Mouse (Mus musculus): ENCODE data around the gene Cped1.
"Not testable (repeated sequence)": the region's sequence is repeated elsewhere in the genome, so short reads cannot be mapped to it uniquely, and the experiment has no call there.

Gene Cped1

DNA sequence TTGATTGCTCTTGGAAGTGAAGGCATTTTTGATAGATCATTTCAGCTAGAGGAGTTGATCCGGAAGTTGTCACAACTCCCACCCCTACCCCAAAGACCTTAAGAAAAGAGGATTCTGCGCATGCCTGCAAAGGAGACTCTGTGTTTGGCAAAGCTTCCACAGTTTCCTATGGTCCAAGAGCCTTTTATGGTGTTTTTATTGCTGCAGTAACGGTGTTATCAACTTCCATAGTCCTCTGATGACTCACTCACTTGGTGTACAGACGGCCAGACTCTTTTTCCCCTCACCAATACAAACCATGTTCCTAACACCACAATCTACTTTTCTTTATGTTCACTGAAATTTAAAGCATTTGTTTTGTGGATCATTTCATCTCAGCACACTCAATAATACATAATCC lies 273.1 kb downstream of the Cped1 start:
- DNase-seq, result no peak

DNA sequence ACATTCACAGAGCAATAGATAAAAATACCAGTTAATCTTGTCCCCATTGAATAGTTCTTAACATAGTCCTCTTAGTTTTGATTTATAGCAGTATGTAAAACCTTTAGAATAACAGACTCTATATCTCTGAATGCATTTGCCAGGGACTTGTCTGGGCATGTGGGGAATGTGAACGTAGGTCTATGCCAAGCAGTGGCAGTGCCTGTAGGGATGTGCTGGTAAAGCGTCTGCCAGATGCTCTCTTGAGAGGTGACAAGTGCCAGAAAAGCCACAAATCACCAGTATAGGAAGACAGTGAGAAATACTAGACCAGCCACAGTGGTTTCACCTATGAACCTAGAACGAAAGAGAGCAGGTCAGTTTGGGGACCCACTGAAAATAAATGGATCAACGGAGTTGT lies 276.8 kb downstream of the Cped1 start:
- no peak for DNase-seq

DNA sequence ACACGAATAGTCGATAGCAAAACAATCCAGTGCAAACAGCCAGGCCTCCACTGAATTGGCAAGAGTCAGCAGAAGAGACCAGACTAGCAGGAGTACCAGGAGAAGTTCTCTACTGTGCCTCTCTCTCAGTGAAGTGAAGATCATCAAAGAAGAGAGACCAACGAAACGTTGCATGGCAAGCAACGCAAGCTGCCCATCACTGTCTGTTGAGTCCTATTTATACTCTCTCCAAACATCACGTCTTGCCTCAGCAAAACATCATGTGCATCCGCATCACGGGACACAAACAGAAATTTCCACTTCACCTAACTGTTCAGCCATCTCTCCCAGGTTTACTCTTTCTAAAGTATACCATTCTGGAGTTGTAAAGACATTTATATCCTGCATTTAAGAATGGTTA lies 278.4 kb downstream of the Cped1 start:
- not testable (repeated sequence) for DNase-seq

DNA sequence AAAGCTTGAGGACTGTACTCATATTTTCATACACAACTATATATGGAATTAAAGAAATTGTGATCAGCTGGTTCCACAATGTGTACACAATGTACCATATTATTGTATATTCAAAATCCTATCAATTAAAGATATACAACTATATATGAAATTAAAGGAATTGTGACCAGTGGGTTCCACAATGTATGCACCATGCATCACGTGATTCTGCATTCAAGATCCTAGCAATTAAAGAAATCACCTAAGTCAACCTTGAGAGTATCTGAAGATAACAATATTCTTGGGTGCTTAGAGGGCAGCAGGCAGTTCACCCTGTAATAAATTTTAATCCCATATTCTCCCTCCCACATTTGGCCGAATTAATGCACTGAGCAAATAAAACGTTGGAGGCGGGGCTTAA lies 280.3 kb downstream of the Cped1 start:
- DNase-seq, result no peak

DNA sequence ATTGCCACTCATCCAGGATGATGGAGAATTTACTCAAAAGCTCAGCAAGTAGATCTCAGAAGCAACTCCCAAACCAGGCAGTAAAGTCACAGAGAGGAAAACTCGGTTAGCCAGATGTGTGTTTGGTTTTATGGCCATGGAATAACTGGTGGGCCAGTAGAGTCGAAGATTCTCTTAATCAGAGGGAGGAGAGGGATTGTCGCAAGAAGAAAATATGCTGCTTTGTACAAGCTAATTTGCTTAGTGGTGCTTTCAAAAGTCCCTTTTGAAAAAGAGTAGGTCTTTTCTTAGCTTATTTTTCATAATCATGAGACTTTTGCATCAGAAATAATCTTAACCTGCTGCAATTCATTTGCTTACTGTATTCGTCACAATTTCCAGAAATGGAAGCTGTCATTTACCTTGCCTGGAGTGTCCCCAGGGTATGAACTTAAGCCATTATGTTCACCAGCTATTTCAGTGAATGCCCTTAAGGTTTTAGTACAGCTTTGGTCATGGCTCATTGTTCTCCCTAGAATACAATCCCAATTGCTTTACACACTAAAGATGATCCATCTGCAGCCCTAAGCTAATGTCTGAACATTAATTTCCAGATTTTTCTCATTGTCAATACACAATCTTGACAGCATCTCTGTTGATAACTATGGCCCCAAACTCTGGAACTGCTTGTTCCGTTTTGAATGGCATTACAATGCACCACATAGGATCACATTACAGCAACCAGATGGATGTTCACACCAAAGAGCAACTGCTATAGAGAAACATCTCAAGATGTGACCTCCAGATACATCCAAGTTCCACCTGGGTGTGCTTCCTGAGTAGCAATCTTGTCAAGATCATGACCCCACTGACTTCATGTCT lies 282.3 kb downstream of the Cped1 start:
- no peak for DNase-seq

DNA sequence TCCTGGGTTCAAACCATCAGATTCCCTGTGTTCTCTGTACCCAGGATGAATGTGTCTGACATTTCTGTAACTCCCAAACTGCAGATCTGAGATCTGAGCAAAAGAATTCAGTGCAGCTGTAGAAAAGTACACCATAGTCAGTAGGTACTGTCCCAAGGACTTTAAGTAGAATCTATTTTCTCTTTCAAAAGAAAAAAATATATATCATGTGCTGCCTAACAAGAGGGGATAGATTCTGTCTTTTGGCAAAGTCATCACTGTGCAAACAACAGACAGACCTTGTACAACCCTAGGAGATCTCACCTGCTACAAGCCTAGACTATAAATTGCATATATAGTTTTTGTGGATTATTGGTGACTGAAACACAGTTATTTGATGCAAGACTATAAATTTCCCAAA lies 283.0 kb downstream of the Cped1 start:
- no peak for DNase-seq

DNA sequence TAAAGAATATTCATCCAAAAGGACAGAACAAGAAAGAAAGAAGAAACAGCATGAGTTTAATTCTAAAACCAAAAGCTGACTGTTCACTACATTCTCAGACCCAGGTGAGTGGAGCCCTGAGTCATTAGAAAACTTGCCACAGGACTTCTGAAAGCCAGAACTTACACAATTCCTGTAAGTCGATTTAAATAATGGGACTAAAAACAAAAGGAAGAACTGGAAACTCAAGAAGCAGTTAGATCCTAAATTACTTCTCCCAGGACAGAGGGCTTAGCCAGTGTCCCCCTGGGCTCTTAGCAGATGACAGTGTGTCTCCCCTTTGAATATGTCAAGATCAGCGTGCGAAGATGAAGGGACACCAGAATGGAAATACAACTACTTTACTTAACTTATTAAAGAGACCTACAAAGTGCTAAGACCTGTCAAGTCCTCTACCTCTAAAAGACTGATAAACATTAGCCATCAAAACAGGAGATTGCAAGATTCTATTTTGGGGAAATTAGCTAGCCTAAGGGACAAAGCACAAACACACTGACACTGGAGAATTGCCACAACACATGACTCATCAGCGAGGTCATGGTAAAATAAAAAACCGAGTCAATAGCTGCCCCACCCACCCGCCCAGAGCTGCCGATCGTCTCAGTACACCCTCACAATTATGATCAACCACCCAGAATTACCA lies 284.3 kb downstream of the Cped1 start:
- DNase-seq, result no peak

DNA sequence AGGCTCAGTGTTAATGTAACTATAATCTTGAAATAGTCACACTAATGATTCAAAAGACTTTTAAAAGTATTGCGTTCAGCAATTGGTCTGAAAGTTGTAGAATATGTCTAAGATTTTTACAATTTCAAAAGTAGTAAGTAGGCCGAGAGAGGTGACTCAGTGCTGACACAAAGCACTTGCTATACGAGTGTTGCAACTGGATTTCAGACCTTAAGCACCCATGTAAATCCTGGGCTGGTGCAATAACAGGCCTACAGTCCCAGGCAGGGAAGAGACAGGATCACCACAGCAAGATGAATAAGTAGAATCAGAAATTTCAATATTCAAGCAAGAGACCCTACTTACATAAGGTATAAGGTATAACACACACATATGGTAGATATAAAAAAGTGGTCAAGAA lies 292.2 kb downstream of the Cped1 start:
- DNase-seq, result no peak

DNA sequence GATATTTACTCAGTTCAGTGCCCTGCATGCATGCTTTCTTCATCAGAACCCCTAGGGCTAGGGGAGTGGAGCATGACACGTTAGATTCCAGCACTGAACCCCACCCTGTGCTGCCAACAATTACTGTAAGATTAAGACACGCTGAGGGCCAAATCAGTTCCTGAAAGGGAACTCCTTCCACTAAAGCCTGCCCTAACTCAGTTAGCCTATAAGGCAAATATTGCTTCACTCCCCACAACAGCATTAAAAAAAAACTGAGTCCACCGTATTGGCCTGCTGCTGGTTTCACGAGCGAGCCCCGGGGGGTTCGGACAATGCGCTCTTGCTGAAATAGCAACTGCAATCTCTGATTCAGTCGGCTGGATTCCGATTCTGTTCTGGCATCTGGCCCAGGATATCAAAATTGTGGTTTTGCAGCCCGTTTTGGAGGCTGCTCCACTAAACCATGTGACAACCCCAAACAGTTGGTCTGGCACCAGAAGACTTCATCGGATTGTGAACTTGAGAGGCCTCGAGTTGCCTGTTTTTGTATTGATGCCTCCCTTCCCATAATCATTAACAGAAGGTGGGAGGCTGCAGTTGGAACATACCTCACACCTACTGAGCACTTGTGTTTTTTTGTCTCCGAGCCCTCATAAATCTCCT lies 294.6 kb downstream of the Cped1 start:
- DNase-seq, result peak; percentile 74

DNA sequence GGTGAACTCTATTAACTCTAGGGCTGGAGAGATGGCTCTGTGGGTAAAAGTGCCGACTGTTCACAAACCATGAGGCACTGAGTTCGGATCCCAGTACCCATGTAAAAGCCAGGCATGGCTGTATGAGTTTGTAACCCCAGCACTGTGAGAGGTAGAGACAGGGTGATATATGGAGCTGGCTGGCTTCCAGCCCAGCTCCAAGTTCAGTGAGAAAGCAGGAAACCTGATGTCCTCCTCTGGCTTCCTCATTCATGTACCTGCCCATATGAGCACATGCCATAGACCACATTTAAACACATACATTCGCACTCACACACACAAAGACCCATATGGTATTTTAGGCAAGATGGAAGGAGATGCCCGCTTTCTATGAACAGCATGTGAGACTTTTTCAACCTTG lies 296.7 kb downstream of the Cped1 start:
- DNase-seq, result no peak

DNA sequence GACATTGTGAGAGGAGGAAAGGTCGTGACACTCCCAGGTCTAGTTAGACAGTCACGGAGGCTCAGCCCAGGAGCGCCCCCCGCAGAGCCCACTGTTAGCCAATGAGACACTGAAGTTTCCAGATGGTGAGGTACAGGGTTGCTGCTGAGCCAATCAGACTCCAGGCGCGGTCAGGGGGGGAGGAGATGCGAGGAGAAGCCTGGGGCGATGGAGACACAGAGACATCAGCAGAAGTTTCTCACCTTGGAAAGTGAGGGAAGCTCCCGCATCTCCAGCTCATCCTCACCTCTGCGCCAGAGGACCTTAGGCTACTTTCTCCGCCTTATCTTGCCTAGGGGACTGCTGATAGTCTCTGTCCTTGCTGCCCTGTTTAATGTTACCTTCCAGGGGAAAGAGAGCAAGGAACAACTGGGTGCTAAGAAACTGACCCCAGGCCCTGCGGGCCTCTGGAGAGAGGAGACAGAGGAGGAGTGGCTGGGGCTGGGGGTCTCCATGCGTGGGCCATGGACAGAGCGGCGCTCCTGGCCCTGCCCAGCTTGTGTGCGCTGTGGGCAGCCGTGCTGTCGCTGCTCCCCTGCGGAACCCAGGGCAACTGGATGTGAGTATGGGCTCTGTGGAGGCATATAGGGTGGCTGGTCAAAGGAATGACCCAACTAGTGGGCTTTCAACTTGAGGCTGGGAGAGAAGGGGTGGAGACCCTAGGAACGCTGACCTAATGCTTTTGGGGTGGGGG lies 302.5 kb downstream of the Cped1 start, which contains the start of gene Wnt16:
TSS of gene Wnt16 (plus strand) at position 224 of the 733 bp plus-strand sequence.
- DNase-seq, result no peak

DNA sequence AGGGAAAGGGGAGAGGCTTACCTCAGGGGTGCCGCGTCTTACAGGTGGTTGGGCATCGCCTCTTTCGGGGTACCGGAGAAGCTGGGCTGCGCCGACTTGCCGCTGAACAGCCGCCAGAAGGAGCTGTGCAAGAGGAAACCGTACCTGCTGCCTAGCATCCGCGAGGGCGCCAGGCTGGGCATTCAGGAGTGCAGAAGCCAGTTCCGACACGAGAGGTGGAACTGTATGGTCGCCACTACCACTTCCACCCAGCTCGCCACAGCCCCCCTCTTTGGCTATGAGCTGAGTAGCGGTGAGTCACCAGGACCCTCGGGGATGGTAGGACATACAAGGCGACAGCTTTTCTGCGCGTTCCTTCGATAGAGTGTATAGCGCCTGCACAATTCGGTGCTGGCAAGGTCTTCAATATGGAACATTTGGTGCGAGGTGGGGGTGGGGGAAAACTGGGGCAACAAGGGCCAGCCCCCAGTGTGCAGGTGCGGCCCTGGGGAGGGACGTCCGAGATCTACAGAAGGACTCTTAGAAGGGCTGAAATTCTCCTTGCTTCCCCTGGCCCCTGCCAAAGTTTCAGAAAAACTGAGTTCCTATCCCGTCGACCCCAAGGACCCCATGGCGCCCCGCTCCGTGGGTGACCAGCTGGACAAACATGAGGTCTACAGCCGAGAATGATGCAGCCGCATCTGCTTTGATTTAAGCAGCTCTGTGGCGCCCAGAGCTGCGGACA lies 303.2 kb downstream of the Cped1 start:
- peak; percentile 11 for DNase-seq

DNA sequence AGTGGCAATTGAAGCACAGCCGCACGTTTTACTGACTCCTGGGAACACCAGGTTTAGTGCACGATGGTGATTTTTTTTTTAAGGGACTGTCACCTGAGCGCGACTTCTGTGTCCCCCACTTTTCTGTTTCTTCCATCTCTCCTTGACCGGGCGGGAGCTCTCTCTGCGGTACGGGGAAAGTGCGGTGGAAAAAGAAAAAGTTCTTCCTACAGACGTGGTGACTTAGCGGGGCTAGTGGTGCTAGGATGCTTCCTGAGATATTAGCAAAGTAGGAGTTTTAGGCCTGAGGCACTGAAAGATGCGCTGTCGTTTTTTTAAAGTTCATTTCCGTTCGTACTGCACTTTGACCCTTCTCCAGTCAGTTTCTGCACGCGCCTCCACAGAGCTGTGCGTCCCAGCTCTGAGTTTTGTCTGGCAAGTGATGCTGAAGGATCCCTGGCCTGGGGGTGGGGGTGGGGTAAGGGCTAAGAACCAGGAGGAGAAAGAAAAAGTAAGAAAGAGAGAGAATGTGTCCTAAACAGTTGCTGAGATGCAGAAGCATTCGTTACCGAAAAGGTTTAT lies 303.8 kb downstream of the Cped1 start:
- DNase-seq, result no peak

DNA sequence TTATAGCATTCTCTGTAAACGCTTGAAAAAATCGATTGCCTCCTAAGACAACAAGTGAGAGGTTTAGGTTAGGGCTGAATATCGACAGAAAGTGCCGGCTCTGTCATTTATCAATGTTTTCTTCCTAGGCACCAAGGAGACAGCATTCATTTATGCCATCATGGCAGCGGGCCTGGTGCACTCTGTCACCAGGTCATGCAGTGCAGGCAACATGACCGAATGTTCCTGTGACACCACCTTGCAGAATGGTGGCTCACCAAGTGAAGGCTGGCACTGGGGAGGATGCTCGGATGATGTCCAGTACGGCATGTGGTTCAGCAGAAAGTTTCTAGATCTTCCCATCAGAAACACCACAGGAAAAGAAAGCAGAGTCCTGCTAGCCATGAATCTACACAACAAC lies 305.1 kb downstream of the Cped1 start:
- no peak for DNase-seq

DNA sequence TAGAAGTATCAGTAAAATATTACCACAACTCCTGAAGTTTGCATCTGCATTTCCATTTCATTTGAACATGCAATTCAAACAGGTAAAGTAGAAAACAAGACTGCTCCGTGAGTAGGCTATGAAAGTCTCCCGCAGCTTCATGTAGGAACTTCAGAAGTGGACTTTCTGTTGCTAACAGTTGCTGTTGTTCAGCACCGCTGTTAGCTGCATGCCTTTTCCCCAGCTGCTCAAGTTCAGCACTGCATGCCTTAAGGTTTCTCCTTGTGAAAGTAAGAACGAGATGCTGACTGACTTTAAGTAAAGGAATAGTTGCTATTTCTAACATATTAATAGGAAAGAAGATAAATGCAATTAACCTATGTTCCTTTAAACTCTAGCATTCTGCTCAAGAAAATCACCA lies 306.3 kb downstream of the Cped1 start:
- no peak for DNase-seq

DNA sequence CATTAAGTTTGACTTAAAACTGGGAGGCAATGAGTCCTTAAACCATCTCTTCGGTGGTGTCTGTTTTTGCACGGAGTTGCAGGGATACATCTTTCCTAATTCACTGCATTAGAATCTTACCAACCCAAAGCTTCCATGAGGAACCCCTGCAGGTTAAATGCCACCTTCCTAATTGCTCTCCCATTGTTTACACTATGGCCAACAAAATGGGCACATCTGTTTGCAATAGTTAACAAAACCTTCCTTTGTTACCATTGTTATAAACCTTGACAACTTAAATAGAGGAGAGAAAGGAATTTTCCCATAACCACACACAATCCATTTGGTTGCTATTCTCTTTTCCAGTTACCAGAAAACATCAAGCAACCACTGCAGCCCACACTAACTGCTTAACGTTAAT lies 308.2 kb downstream of the Cped1 start:
- DNase-seq, result no peak

DNA sequence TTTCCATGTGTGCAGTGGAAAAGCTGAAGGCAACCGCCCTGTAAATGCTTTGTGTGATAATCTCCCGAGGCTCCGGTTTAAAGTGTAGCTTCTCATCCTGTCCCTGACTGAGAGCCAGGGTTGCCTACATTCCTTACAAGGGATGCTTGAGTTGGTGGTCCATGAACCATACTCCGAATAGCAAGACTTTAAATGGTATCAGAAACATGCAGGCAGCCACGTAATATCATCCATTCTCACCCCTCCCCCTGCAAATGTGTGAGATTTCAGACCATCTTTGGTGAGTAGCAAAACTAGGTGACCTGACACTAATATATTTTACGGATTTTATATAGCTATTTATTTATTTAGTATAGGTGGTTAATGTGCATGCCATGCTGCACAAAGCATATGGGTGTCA lies 311.3 kb downstream of the Cped1 start:
- no peak for DNase-seq

DNA sequence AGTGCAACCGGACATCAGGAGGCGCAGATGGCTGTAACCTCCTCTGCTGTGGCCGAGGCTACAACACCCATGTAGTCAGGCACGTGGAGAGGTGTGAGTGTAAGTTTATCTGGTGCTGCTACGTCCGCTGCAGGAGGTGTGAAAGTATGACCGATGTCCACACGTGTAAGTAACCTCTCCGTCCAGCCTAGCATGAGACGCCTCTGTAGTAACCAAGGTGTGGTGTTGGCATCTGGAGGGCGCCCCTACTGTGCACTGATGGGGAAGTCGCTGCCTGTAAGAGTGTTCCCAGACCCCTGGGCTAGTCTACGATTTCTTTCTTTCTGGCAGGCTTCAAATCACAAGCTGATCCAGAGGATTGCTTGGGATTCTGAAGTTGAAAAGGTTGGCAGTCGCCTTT lies 312.3 kb downstream of the Cped1 start:
- DNase-seq, result no peak
